Mouse (Mus musculus) gastrocnemius, adult 2 months (tissue): Measurements from ENCODE around the gene Hoxa11. TPM values are rescaled to one million over a fixed set of nuclear protein-coding genes. Genes with fewer than 3 reads are reported as not detected.
A peak's percentile ranks its signal among the peaks of the same experiment; 100 is the strongest.

ENCODE experiments used
- DNase-seq: peaks from one replicate; pipeline ENCODE4 v3.0.0; 2022
- H3K27ac ChIP-seq: fragments of 200-600 bp; 2 replicates; pipeline ENCODE4 v1.8.1; 2022; ENCODE audit warnings: mild to moderate bottlenecking
- H3K4me3 ChIP-seq: fragments of 200-600 bp; 2 replicates; pipeline ENCODE4 v1.8.1; 2022; ENCODE audit warnings: mild to moderate bottlenecking, moderate library complexity
- CTCF ChIP-seq: fragments of 200-600 bp; IDR thresholded peaks from 2 replicates; pipeline ENCODE4 v1.8.1; 2022; ENCODE audit warnings: antibody characterized with exemption, mild to moderate bottlenecking, moderate library complexity
- intact Hi-C: fragments of 180-260 bp; cut with DNase I; formaldehyde crosslinking; loops from one replicate; pipeline ENCODE4 v1.15.1; 2025
- total RNA-seq, 2 experiments: library from RNA; stranded (reverse); gene quantifications; 2 replicates each; pipeline ENCODE4 v1.2.3; 2021

Hoxa11 gene
- total RNA-seq, 2 experiments from 2014 or later = 1.0 to 4.3 TPM

- no peak for TF ChIP-seq CTCF
- Histone ChIP-seq H3K27ac (peak overlapping the region; percentile 93), H3K4me3 (peak overlapping the region; percentile 73)
- no peak for DNase-seq
- intact Hi-C loops = no loop called here
Measured at GRCm38 (mm10) chr6:52241001-52241621, 4.5 kb downstream of the Hoxa11 start.

- intact Hi-C loops = no loop called here
- peak; percentile 96 for TF ChIP-seq CTCF
- peak within 1 kb of the TSS; percentile 93 for H3K27ac ChIP-seq
- peak within 1 kb of the TSS; percentile 73 for H3K4me3 ChIP-seq
- DNase-seq = peak; percentile 94
Measured at GRCm38 (mm10) chr6:52240389-52241000, 5.1 kb downstream of the Hoxa11 start, which contains the start of gene Hoxa10. Gene Hoxa10 (minus strand): TSS chr6:52240854.

- peak; percentile 59 for DNase-seq
- Histone ChIP-seq H3K27ac (peak overlapping the region; percentile 93), H3K4me3 (peak overlapping the region; percentile 73)
- TF ChIP-seq CTCF = no peak
- intact Hi-C loops = no loop called here
Measured at GRCm38 (mm10) chr6:52239625-52240388, 5.8 kb downstream of the Hoxa11 start.

GRCm38 (mm10) chr6:52238976-52239375, 6.6 kb downstream of the Hoxa11 start:
- Histone ChIP-seq H3K27ac (peak overlapping the region; percentile 93), H3K4me3 (peak overlapping the region; percentile 73)
- intact Hi-C loops = no loop called here
- TF ChIP-seq CTCF = no peak
- DNase-seq = no peak

- peak overlapping the region; percentile 93 for H3K27ac ChIP-seq
- intact Hi-C loops = no loop called here
- peak overlapping the region; percentile 73 for H3K4me3 ChIP-seq
- DNase-seq = no peak
- TF ChIP-seq CTCF = no peak
Measured at GRCm38 (mm10) chr6:52238155-52238545, 7.5 kb downstream of the Hoxa11 start.

GRCm38 (mm10) chr6:52237346-52238154, 8.1 kb downstream of the Hoxa11 start:
- Histone ChIP-seq H3K4me3 (peak overlapping the region; percentile 73), H3K27ac (peak overlapping the region; percentile 93)
- no peak for TF ChIP-seq CTCF
- DNase-seq = peak; percentile 43
- intact Hi-C loops = no loop called here

DNA sequence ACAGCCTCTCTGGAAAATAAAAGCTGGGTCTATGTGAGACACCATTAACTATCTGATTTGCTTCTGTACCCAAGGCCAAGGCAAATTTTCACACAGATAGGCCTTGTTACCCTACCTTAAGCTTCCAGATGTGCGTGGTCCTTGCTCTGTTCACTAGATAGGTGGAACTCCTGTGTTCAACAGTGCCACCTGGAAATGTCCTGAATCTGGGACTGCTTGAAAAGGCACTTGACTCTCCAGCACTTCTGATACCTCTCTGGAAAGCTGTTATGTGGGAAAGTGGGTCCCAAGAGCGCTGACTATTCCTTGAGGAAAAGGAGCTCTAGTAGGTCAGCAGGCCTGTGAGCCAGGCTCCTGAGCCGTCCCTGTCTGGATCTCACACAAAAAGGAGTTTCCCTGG, 8.8 kb downstream of the Hoxa11 start:
- TF ChIP-seq CTCF = no peak
- peak overlapping the region; percentile 93 for H3K27ac ChIP-seq
- intact Hi-C loops = no loop called here
- H3K4me3 ChIP-seq = peak overlapping the region; percentile 73
- DNase-seq = no peak

GRCm38 (mm10) chr6:52235866-52236265, 9.7 kb downstream of the Hoxa11 start:
- no peak for DNase-seq
- no peak for TF ChIP-seq CTCF
- Histone ChIP-seq H3K4me3 (peak overlapping the region; percentile 73), H3K27ac (peak overlapping the region; percentile 93)
- intact Hi-C loops = no loop called here

- DNase-seq = no peak
- intact Hi-C loops = no loop called here
- peak overlapping the region; percentile 93 for H3K27ac ChIP-seq
- peak overlapping the region; percentile 76 for H3K4me3 ChIP-seq
- TF ChIP-seq CTCF = no peak
Measured at GRCm38 (mm10) chr6:52235267-52235666, 10.3 kb downstream of the Hoxa11 start.

GRCm38 (mm10) chr6:52234428-52235140, 11.0 kb downstream of the Hoxa11 start:
- Histone ChIP-seq H3K27ac (peak overlapping the region; percentile 93), H3K4me3 (peak overlapping the region; percentile 76)
- TF ChIP-seq CTCF = no peak
- peak; percentile 78 for DNase-seq
- intact Hi-C loops = no loop called here

GRCm38 (mm10) chr6:52233546-52234427, 11.8 kb downstream of the Hoxa11 start:
- DNase-seq = peak; percentile 89
- Histone ChIP-seq H3K4me3 (peak overlapping the region; percentile 76), H3K27ac (peak overlapping the region; percentile 93)
- no peak for TF ChIP-seq CTCF
- intact Hi-C loops = no loop called here
